Mouse (Mus musculus): ENCODE data around the gene Parp16.
"Not testable (repeated sequence)": the region's sequence is repeated elsewhere in the genome, so short reads cannot be mapped to it uniquely, and the experiment has no call there.

The Parp16 gene

GRCm38 (mm10) chr9:65208293-65209179 is 13.4 kb downstream of the Parp16 start:
- DNase-seq (ENCODE audit: inconsistent ontology term) = no peak

- DNase-seq (ENCODE audit: inconsistent ontology term) = no peak
Observed at GRCm38 (mm10) chr9:65211598-65211997, 16.4 kb downstream of the Parp16 start.

- DNase-seq (ENCODE audit: inconsistent ontology term) = no peak
Observed at GRCm38 (mm10) chr9:65214425-65214777, 19.2 kb downstream of the Parp16 start.

GRCm38 (mm10) chr9:65214778-65215493 is 19.8 kb downstream of the Parp16 start:
- DNase-seq (ENCODE audit: inconsistent ontology term) = peak; percentile 95

GRCm38 (mm10) chr9:65215494-65216126 is 20.5 kb downstream of the Parp16 start:
- DNase-seq (ENCODE audit: inconsistent ontology term) = no peak

- no peak for DNase-seq (ENCODE audit: inconsistent ontology term)
Observed at GRCm38 (mm10) chr9:65216972-65217371, 21.8 kb downstream of the Parp16 start.

- DNase-seq (ENCODE audit: inconsistent ontology term) = no peak
Observed at GRCm38 (mm10) chr9:65217661-65218060, 22.5 kb downstream of the Parp16 start.

- no peak for DNase-seq (ENCODE audit: inconsistent ontology term)
Observed at GRCm38 (mm10) chr9:65218916-65219315, 23.8 kb downstream of the Parp16 start.

GRCm38 (mm10) chr9:65220398-65220797 is 25.2 kb downstream of the Parp16 start:
- not testable (repeated sequence) for DNase-seq (ENCODE audit: inconsistent ontology term)

- DNase-seq (ENCODE audit: inconsistent ontology term) = peak; percentile 78
Observed at GRCm38 (mm10) chr9:65223927-65224326, 28.8 kb downstream of the Parp16 start.

GRCm38 (mm10) chr9:65225795-65226194 is 30.6 kb downstream of the Parp16 start:
- peak; percentile 42 for DNase-seq (ENCODE audit: inconsistent ontology term)

- DNase-seq (ENCODE audit: inconsistent ontology term) = no peak
Observed at GRCm38 (mm10) chr9:65230250-65230649, 35.1 kb downstream of the Parp16 start.

GRCm38 (mm10) chr9:65231284-65231683 is 36.1 kb downstream of the Parp16 start:
- DNase-seq (ENCODE audit: inconsistent ontology term) = no peak

GRCm38 (mm10) chr9:65233243-65233985 is 38.3 kb downstream of the Parp16 start:
- DNase-seq (ENCODE audit: inconsistent ontology term) = no peak

- DNase-seq (ENCODE audit: inconsistent ontology term) = no peak
Observed at GRCm38 (mm10) chr9:65234734-65235133, 39.6 kb downstream of the Parp16 start.

- DNase-seq (ENCODE audit: inconsistent ontology term) = no peak
Observed at GRCm38 (mm10) chr9:65235601-65236000, 40.4 kb downstream of the Parp16 start.

- DNase-seq (ENCODE audit: inconsistent ontology term) = peak; percentile 84
Observed at GRCm38 (mm10) chr9:65237616-65238015, 42.5 kb downstream of the Parp16 start.

GRCm38 (mm10) chr9:65238191-65238760 is 43.1 kb downstream of the Parp16 start:
- DNase-seq (ENCODE audit: inconsistent ontology term) = no peak

GRCm38 (mm10) chr9:65239176-65239575 is 44.0 kb downstream of the Parp16 start:
- no peak for DNase-seq (ENCODE audit: inconsistent ontology term)

- DNase-seq (ENCODE audit: inconsistent ontology term) = no peak
Observed at GRCm38 (mm10) chr9:65239731-65240130, 44.6 kb downstream of the Parp16 start.

GRCm38 (mm10) chr9:65240587-65240986 is 45.4 kb downstream of the Parp16 start:
- no peak for DNase-seq (ENCODE audit: inconsistent ontology term)
